Mouse (Mus musculus): ENCODE results near the gene Siglece.
"Not testable (repeated sequence)": the region's sequence is repeated elsewhere in the genome, so short reads cannot be mapped to it uniquely, and the experiment has no call there.

The Siglece gene

GRCm38 (mm10) chr7:43660002-43660401 is at the start of gene Siglece:
Gene Siglece, minus strand, starts transcription at chr7:43660161.
- DNase-seq: no peak

DNA sequence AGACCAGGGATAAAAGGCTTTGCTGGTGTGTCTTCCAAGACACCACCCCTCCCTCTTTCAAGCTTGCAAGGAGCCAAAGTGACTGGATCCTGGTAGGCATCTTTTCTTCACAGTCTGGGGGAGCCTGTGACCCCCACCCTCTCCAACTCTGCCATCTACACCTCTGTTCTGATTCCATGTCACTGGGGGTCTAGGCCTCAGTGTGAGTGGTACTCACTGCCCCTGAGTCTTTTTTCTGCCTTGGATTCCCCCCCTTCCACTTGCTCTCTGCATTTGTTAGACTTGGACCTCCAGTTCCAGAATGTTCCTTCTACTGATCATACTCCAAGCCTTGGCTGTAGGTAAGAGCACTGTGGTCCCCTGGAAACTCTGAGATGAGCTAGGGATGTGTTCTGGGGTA is 30.2 kb upstream of the Siglece start, which contains the start of gene Klk14:
Klk14 (plus strand) TSS at position 301 of the 400 bp plus-strand sequence.
- DNase-seq: no peak

GRCm38 (mm10) chr7:43685088-43685487 is 25.1 kb upstream of the Siglece start:
- no peak for DNase-seq

- not testable (repeated sequence) for DNase-seq
These were observed 22.6 kb upstream of the Siglece start for GRCm38 (mm10) chr7:43682511-43682910.

DNA sequence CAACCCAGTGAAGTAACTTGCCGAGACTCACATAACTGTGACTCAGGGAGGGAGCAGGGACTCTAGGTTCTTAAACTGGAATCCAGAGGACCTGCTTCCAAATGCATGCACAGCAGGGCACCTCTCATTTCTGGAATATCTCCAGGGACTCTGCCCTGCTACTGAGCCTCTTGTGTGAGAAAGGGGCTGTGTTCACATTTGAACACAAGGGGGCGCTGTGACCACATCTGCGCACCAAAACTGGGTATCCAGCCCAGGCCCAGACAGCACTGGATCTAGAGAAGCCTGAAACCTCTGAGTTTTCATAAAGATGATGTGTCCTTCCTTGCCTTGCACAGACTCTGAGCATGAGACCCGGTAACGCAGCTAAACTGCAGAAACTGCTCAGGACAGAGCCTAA is 21.0 kb upstream of the Siglece start:
- peak; percentile 39 to 66 for DNase-seq

DNA sequence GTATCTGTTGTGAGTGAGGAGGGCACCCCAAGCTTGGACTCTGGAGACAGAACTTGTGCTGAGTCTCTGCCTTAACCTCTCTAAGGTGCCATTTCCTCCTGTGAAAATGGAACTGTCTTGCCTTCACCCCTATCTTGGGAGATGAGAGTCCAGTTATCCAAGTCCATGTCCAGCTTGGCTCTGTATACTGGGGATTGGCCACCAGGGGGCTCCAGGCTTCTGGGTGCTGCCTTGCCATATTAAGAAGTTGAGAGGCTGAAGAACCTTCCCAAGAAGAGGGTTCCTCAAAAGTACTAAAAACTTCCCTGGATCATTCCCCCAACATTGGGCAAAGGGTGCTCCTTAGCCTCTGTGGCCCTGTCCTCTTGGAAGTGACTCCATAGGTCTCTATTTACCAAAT is 18.6 kb upstream of the Siglece start:
- peak in 1 of 2 experiments; percentile 41 for DNase-seq

DNA sequence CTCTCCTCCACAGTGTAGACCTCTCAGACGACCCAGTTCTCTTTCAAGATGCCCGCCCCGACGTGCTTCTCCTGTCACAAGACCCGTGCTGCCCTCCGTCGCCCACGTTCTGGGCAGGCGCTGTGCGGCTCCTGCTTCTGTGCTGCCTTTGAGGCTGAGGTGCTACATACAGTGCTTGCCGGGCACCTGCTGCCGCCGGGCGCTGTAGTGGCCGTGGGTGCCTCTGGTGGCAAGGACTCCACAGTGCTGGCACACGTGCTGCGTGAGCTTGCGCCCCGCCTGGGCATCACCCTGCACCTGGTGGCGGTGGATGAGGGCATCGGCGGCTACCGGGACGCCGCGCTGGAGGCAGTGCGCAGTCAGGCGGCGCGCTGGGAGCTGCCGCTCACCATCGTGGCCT is 15.1 kb upstream of the Siglece start:
- no peak for DNase-seq

DNA sequence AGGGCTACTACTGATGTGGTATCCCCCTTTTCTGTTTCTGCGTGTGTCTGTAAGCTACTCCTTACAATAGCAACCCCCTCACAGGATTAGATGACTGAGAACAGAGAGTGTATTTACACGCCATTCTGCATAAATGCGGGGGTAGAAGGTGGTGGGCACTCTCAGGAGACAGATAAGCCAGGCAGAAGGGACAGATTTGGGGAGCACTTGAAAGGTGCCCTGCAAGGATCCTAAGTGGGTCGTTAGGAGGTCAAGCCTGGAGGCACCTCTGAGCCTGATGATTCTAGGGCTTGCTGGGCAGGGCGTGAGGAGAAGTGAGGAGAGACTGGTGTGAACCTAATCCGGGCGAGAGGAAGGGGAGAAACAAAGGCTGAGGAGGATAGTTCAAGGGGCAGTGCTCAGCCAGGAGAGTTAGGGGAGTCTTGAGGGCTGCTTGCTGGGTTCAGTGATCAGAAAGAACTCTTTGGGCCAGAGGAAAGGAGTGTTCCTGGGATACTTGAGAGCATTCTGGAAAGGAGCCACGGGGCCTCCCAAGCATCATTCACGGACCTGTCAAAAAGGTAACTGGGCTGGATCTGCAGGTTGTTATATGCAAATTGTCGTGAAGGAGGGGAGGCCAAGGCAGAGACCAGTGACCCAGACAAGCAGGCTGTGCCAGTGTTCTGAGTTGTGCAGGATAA is 12.8 kb upstream of the Siglece start:
- peak in 1 of 2 experiments; percentile 11 for DNase-seq

DNA sequence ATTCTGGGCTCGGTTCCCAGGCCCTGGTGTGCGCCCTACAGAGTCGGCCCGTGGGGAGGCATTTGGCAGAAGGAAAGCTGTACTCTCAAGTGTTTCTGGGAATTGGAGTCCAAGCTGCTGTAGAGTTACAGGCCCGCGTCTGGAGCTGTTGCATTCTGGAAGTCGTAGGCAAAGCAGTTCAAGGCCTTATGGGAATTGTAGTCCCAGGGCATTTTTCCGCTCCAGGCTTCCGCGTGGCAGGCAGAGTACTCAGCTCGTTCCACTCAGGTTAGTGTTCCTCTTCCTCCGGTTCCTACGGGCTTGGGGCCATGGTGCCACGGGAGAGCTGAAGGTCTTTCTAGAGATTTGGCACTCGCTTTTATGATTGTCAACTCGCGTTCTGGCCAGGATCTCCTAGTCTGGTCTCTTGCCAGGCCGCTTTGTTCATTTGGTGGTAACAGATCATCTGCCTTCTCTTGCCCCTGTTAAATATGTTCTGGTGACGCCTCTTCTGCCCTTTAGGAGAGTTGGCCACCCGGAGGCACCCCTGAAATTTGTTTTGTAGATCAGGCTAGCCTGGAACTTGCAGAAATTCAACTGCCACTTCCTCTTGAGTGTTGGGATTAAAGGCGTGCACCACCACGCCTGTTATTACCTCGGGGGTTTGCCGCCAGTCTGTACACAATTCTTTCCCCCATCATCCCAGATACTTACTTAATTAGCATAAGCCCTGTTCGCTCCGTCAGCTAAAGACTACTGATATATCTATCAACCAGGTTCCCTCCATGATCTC is 12.0 kb upstream of the Siglece start, which contains the start of gene Ctu1:
Ctu1 (plus strand) TSS at position 208 of the 772 bp plus-strand sequence.
- peak; percentile 83 to 88 for DNase-seq

DNA sequence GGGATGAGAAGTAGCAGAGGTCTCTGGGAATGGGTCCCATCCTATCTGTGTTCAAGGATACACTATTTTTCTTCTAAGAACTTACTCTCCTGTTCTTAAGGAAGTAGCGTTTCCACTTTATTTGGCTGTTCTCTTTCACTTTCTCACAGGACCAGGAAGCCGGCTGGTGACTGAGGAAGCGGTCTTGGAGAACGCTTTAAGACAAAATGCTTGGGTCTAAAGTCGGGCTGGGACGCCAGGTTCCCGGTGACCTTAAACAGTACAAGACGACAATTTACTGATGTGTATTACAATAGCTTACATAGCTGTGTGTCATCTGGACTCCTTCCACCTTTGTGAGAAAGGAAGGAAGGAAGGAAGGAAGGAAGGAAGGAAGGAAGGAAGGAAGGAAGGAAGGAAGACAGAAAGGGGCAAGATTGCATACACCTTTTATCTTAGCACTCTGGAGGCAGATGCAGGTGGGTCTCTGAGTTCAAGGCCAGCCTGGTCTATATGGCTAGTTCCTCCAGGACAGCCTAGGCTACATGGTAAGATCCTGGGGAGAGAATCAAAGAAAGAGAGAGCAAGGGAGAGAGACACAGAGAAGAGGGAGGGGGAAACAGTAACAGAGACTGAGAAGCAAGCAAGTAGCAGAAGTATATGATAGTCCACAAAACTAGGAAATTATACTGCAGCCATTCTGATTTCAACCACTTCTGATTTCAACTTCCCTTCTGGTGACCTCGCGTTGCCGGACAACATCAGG is 11.3 kb upstream of the Siglece start:
- DNase-seq: no peak

DNA sequence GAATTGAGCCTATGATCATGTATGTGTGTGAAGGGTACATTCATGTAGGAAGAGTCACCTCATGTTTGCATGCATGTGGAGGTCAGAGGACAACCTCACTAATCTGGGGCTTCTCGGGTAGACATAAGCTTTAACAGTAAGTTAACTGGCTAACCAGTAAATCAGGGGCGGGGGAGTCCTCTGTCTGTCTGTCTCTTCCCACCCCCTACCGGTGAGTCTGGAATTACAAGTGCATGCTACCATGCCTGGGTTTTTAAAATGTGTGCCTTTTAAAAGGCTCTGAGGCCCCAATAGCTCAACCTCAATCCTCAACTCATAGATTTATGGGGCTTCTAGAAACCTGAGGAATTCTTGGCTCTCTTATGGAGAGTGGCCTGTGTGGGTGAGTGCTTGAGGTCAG is 8.6 kb upstream of the Siglece start:
- DNase-seq: no peak

DNA sequence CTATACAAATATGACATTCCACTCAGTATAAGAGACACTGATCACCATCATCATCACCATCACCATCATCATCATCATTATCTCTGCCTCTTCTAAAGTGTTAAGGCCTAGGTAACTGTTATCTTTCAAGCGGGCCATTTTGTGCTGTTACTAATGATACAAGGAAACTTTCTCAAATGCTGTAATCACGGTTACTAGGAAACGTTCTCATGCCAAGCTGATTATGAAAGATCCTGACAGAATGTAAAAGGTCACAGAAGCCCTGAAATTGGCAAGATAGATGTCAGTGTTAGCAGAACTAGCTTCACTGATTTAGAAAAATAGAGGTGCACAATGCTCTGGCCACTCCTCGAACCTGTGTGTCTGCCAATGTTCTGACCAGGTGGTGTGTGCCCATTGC is 7.3 kb upstream of the Siglece start:
- not testable (repeated sequence) for DNase-seq

- DNase-seq: no peak
These were observed 2.8 kb upstream of the Siglece start for GRCm38 (mm10) chr7:43662804-43663203.

DNA sequence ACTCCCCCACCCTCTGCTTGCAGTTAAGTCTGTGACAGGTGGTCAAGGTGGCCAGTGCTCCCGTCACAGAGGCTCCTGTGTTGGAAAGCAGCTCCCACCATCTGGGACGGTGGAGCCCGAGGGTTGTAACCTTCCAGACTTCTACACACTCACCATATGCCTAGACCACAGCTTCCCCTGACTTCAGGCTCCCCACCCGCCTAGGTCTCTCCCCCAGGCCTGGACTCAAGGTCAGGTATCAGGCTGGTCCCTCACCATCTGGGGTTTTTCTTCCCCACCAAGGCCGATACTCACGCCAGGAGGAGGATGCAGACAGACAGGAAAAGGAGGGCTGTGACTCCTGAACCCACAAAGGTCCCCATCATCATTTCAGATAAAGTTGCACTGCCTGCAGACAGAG is 3.7 kb downstream of the Siglece start:
- DNase-seq: no peak

GRCm38 (mm10) chr7:43654519-43654918 is 5.4 kb downstream of the Siglece start:
- no peak for DNase-seq

- no peak for DNase-seq
These were observed 7.3 kb downstream of the Siglece start for GRCm38 (mm10) chr7:43652683-43653082.

DNA sequence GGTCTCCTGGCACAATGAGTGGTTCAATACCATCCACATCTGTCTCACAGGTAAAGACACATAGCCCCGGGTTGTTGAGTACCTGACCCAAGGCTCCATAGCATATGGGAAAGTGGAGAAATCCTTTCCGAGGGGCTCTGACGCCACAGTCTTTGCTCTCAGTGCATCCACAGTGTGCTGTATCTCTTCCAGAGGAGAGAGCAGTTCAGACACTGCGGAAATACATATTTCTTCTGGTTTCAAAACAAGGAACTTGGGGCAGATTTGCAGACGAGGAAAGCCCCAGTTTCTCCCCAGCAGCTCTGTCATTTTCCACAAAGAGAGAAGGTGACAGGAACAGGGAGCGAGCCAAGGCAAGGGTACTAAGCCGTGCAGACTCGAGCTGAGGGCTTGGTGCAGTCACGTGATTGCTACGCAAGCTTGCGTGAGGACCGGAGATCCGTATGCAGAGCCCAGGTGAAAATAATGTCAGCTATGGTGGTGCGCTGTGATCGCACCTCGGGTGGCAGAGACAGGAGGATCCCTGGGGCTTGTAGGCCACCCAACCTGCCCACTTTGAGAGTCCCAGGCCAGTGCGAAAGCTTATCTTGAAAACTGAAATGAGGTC is 16.8 kb downstream of the Siglece start:
- DNase-seq: no peak

DNA sequence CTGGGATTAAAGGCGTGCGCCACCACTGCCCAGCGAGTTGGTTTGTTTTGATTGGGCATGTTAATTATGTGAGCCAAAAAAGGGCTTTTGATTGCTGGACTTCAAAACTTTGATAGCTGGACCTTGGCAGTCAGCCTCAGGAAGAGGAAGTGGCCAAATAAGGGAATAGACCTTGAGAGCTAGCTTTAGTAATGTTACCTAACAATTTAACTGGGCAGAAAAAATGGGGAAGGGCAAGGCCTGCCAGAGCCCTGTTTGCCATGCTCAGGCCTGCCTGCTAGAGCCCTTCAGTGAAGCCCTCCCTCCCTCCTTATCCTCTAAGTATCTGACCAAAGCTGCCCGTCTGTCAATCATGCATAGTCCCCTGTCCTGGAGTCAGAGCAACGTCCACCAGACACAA is 17.4 kb downstream of the Siglece start:
- DNase-seq: no peak

DNA sequence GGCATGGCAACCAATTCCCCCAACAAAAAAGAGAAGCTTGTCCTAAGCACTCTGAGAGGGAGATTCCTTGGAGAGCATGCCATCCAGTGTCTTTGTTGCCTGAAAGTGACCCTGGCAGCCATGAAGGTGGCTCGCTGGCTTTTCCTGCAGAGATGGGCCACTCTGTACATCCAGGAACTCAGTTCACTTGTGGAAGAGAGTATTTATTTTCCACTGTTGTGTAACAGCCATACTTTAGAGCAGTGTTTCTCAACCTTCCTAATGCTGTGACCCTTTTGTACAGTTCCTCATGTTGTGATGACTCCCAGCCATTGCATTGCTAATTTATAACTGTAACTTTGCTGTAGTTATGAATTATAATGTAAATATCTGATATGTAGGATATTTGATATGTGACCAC is 22.8 kb downstream of the Siglece start:
- DNase-seq: no peak

GRCm38 (mm10) chr7:43636194-43636593 is 23.8 kb downstream of the Siglece start:
- DNase-seq: no peak

DNA sequence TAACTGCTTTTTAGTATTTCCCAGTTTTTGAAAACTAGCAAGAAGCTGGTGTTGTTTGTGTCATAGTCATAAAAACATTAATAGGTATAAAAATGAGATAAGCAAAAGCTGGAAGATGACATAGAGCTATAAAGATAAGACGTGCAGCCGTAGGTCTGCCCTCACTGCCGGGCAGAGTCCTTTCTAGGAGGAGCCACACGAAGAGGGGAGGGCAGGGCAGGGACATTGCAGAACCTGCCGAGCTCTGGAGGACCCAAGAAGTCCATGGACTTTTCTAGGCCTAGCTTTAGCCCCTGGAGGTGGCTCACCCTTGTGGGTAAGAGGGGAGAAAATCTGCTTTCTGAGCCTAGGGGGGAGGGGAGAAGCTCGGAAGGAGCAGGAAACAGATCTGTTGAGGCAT is 25.5 kb downstream of the Siglece start, which contains the start of gene Ceacam18:
Ceacam18 (plus strand) TSS at position 208 of the 400 bp plus-strand sequence.
- DNase-seq: no peak

DNA sequence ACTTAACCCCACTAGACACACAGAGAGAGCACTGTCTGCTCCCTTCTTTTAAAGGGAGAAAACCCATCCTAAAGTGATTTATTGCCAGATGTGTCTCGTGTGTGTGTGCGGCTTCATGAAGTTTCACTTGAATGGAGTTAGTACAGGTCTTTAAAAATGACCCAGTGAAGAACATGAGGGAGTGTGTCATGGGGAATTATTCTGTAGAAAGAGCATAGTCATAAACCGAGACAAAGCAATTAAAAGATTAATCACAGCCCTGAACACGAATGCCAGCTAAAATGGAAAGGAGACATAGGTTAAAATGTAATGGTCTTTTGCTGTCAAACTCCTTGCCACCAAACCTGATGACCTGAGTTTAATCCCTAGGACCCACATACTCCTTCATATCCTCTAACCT is 26.0 kb downstream of the Siglece start:
- no peak for DNase-seq

All from cerebellum, postnatal 25 days (tissue).